Mouse (Mus musculus) gastrocnemius, postnatal 25 days (tissue): ENCODE data around the gene Kras. TPM values are rescaled to one million over a fixed set of nuclear protein-coding genes. Genes with fewer than 3 reads are reported as not detected.

Experiments
- DNase-seq: peaks from one replicate; pipeline ENCODE4 v3.0.0; 2022
- total RNA-seq, 2 experiments: library from RNA; stranded (reverse); gene quantifications; 1 replicate in 1 of 2; 2 replicates in 1 of 2; pipeline ENCODE4 v1.2.3; 2021

The Kras gene
- total RNA-seq, 2 experiments from 2014 or later, result 18.5 to 20.8 TPM

- no peak for DNase-seq
Measured at GRCm38 (mm10) chr6:145187093-145188088, 62.6 kb downstream of the Kras start.

GRCm38 (mm10) chr6:145186096-145186495 is 63.9 kb downstream of the Kras start:
- DNase-seq, result no peak

- DNase-seq, result peak; percentile 23
Measured at GRCm38 (mm10) chr6:145182044-145182443, 68.0 kb downstream of the Kras start.

DNA sequence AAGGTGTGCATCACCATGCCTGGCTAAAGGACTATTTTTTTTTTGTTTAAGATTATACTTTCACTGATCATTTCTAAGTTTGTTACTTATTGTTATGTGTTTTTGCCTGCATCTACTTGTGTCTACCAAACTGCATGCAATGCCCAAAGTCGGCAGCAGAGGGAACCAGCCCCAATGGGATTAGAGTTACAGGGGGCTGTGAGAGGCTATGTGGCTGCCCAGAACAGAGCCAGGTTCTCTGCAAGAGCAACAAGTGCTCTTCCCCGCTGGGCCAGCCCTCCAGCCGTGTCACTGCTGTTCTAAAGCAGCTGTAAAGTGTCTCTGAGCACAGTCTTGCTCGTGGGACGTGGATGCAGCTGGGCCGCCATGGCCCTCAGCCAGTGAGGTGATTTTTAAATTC is 70.4 kb downstream of the Kras start:
- no peak for DNase-seq

DNA sequence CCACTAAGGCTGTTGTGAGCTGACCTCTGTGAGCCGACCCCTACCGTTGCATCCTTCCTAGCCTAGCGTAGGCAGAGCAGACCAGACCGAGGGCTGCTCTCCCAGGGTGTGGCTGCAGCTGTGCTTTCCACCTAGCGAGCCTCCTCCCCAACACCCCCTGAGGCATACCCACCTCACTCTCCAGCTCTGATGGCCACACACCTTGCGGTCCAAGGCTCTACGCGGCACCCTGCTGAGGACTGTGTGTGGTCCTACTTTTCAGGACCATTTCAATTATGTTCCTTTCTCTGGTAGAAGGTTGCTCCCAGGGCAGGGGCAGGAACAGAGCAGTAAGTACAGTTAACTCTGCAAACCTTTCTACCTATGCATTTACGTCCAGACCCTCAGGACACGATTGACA is 73.6 kb downstream of the Kras start:
- no peak for DNase-seq

- DNase-seq, result no peak
Measured at GRCm38 (mm10) chr6:145175571-145175981, 74.5 kb downstream of the Kras start.

- peak; percentile 73 for DNase-seq
Measured at GRCm38 (mm10) chr6:145173781-145174191, 76.3 kb downstream of the Kras start.

DNA sequence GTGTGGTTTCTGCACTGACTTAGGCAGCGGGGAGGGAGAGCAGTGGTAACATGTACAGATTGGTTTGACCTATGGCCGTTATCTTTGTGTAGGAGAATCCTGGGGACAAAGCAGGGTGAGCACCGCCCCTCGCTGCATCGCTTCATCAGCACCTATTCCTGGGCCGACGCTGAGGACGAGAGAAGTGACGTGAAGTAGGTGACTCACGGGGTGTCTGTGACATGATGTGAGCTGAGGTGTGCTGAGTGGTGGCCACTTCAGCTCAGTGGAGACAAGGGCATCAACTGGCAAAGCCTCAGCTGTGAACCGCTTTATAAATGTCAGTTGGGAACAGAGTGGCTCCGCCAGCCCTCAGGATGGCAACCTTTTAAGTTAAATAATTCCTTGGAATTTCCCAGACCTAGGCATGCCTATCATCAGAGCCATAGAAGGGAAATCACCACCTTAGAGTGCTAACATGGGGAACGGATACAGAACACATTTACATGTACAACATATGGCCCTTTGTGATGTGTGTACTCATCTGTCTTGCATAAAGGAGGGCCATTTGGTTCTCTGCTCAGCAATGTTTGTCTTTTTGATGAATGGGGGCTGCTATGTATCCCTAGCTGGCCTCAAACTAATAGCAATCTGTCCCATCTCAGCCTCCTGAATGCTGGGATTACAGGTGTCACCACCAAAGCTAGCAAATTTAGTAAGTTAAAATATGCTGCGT is 78.0 kb downstream of the Kras start:
- DNase-seq, result no peak

Other genes starting within 250 kb of the Kras start
- gene Bcat1, start 174.1 kb downstream of the Kras start, total RNA-seq, result 1 to 10 TPM; 3.4 to 3.7 TPM
- gene Lrmp, start 134.6 kb downstream of the Kras start, total RNA-seq, result 1 to 10 TPM; 1.0 to 1.2 TPM
- under 1 TPM; 0.19 to 0.26 TPM for gene Casc1, start 39.2 kb downstream of the Kras start, total RNA-seq
- gene Etfrf1, start 39.1 kb downstream of the Kras start, total RNA-seq, result 10 to 100 TPM; 49.1 to 56.8 TPM